Mouse (Mus musculus): ENCODE data around the gene Myo10. TPM values are rescaled to one million over a fixed set of nuclear protein-coding genes. Genes with fewer than 3 reads are reported as not detected.

Myo10 gene
- polyA plus RNA-seq, 1 experiment = 45.4 TPM

DNA sequence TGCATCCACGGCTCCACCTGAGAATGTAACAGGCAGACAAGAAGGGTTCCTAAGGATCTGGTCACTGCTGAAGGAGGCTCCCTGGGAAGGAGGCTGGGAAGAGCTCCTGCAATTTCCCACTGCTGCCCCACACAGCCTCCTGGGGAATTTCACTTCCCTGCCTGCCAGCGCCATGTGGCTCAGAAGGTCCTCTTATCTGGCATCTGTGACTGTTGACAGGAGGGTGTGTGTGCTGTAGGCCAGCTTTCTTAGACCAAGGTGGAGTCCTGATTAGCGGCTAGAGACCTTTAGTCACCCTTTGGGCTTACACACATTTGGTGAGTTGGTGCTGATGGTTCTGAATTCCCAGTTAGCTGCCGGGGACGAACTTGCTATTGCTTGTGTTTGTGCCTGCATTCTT, 28.0 kb downstream of the Myo10 start:
- Histone ChIP-seq H3K27ac (ENCODE audit: insufficient read depth, low read depth, low read length) (no peak overlapping the region), H3K4me1 (ENCODE audit: control insufficient read depth, insufficient read depth, low read length) (peaks cover 26% of the 10 kb centered on the region), H3K4me3 (ENCODE audit: insufficient read depth, low read depth, low read length) (no peak overlapping the region), H3K36me3 (ENCODE audit: control insufficient read depth, insufficient read depth, low read length) (no peaks in the 10 kb centered on the region), H3K27me3 (replicated peaks; ENCODE audit: control insufficient read depth, insufficient read depth, low read length) (no peaks in the 10 kb centered on the region)
- TF ChIP-seq CTCF (conservative IDR thresholded peaks at IDR 0.05; ENCODE audit: insufficient read depth, insufficient read length, low read depth, low read length) = no peak
- no peak for DNase-seq
- 43% methylated on average over 5 of the region's 5 CpGs for WGBS

DNA sequence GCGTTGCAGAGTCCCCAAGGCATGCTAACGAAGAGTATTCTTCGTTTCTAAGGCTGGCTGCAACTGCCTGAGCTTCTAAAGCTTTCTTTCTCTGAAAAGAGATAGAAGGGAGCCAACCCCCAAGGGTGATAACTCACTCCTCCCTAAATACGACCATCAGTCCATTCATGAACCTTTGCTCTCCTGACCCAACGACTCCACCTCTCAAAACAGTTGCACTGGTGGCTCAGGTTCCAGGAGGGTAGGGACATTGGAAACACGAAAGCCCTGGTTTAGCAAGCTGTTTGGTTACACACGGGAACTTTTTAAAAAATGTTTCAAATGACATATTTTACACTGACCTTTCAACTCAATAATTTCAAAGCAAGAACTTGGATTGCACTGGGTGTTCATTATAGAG, 29.5 kb downstream of the Myo10 start:
- 55% methylated on average over 7 of the region's 7 CpGs for WGBS
- Histone ChIP-seq H3K4me1 (ENCODE audit: control insufficient read depth, insufficient read depth, low read length) (peaks cover 26% of the 10 kb centered on the region), H3K27ac (ENCODE audit: insufficient read depth, low read depth, low read length) (no peak overlapping the region), H3K27me3 (replicated peaks; ENCODE audit: control insufficient read depth, insufficient read depth, low read length) (no peaks in the 10 kb centered on the region), H3K4me3 (ENCODE audit: insufficient read depth, low read depth, low read length) (no peak overlapping the region), H3K36me3 (ENCODE audit: control insufficient read depth, insufficient read depth, low read length) (no peaks in the 10 kb centered on the region)
- no peak for TF ChIP-seq CTCF (conservative IDR thresholded peaks at IDR 0.05; ENCODE audit: insufficient read depth, insufficient read length, low read depth, low read length)
- TF ChIP-seq POLR2A (IDR thresholded peaks at IDR 0.05; ENCODE audit: low read depth, low read length) = no peak
- DNase-seq = no peak

DNA sequence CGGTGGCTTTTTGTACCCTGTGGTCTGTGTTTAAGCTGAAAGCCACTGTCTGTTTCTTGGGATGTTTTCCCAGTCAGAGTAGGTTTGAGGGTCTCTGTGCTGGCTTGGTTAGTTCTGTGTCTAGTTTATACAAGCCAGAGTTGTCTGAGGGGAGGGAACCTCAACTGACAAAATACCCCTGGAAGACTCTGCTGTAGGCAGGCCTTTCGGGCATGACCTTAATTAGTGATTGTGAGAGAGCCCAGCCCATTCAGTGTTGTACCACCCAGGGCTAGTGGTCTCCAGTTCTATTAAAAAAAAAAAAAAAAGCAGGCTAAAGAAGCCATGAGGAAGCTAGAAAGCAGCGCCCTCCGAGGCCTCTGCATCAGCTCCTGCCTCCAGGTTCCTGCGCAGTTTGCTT, 30.0 kb downstream of the Myo10 start:
- no peak overlapping the region for H3K27ac ChIP-seq (ENCODE audit: insufficient read depth, low read depth, low read length)
- DNase-seq = no peak
- WGBS = 73% methylated on average over 5 of the region's 5 CpGs
- no peak for TF ChIP-seq POLR2A (IDR thresholded peaks at IDR 0.05; ENCODE audit: low read depth, low read length)
- no peak for TF ChIP-seq CTCF (conservative IDR thresholded peaks at IDR 0.05; ENCODE audit: insufficient read depth, insufficient read length, low read depth, low read length)
- H3K4me3 ChIP-seq (ENCODE audit: insufficient read depth, low read depth, low read length) = no peak overlapping the region
- no peaks in the 10 kb centered on the region for H3K27me3 ChIP-seq (replicated peaks; ENCODE audit: control insufficient read depth, insufficient read depth, low read length)
- H3K4me1 ChIP-seq (ENCODE audit: control insufficient read depth, insufficient read depth, low read length) = peaks cover 26% of the 10 kb centered on the region
- H3K36me3 ChIP-seq (ENCODE audit: control insufficient read depth, insufficient read depth, low read length) = no peaks in the 10 kb centered on the region

DNA sequence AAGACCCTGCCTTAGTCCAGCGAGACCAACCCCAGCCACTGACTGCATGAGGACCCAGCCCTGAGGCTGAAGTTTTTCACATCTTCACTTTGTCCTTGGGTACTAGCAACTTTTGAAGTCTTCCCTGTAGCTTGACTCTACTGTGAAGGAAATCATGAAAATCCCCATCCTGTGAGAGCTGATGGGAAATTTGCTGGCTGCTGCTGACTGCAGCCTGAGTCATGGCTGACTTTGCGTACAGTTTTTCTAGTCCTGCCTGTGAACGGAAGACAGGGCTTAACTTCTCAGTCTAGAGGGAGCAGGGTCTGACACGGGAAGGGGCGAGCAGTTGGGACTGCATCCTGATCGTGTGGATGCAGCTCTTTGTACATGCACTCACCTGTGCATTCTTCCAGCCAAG, 30.6 kb downstream of the Myo10 start:
- Histone ChIP-seq H3K4me1 (ENCODE audit: control insufficient read depth, insufficient read depth, low read length) (peaks cover 26% of the 10 kb centered on the region), H3K27ac (ENCODE audit: insufficient read depth, low read depth, low read length) (no peak overlapping the region), H3K36me3 (ENCODE audit: control insufficient read depth, insufficient read depth, low read length) (no peaks in the 10 kb centered on the region), H3K4me3 (ENCODE audit: insufficient read depth, low read depth, low read length) (no peak overlapping the region), H3K27me3 (replicated peaks; ENCODE audit: control insufficient read depth, insufficient read depth, low read length) (no peaks in the 10 kb centered on the region)
- WGBS = 83% methylated on average over 6 of the region's 6 CpGs
- no peak for DNase-seq
- TF ChIP-seq CTCF (conservative IDR thresholded peaks at IDR 0.05; ENCODE audit: insufficient read depth, insufficient read length, low read depth, low read length) (no peak), POLR2A (IDR thresholded peaks at IDR 0.05; ENCODE audit: low read depth, low read length) (no peak)

DNA sequence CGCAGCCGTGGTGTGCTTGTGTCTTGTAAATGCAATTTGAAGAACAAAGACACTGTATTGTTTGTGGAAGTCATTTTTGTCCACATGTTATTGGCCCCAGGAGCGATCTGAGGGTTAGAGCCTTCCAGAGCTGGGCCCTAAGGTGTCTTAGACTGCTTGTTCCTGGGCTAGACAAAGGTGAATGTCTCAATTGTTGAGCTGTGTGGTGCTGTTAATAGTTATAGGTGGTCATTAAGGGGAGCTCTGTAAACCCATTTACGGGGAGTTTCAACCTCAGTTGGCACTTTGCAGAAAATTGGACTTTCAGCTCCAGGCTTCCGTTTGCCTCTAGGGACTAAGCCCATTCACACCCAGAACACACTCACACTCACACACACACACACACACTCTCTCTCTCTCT, 31.4 kb downstream of the Myo10 start:
- 67% methylated on average over 5 of the region's 5 CpGs for WGBS
- no peak overlapping the region for H3K4me3 ChIP-seq (ENCODE audit: insufficient read depth, low read depth, low read length)
- H3K27ac ChIP-seq (ENCODE audit: insufficient read depth, low read depth, low read length) = no peak overlapping the region
- no peak for DNase-seq
- H3K36me3 ChIP-seq (ENCODE audit: control insufficient read depth, insufficient read depth, low read length) = no peaks in the 10 kb centered on the region
- peaks cover 23% of the 10 kb centered on the region for H3K4me1 ChIP-seq (ENCODE audit: control insufficient read depth, insufficient read depth, low read length)
- no peak for TF ChIP-seq CTCF (conservative IDR thresholded peaks at IDR 0.05; ENCODE audit: insufficient read depth, insufficient read length, low read depth, low read length)
- no peak for TF ChIP-seq POLR2A (IDR thresholded peaks at IDR 0.05; ENCODE audit: low read depth, low read length)
- no peaks in the 10 kb centered on the region for H3K27me3 ChIP-seq (replicated peaks; ENCODE audit: control insufficient read depth, insufficient read depth, low read length)

DNA sequence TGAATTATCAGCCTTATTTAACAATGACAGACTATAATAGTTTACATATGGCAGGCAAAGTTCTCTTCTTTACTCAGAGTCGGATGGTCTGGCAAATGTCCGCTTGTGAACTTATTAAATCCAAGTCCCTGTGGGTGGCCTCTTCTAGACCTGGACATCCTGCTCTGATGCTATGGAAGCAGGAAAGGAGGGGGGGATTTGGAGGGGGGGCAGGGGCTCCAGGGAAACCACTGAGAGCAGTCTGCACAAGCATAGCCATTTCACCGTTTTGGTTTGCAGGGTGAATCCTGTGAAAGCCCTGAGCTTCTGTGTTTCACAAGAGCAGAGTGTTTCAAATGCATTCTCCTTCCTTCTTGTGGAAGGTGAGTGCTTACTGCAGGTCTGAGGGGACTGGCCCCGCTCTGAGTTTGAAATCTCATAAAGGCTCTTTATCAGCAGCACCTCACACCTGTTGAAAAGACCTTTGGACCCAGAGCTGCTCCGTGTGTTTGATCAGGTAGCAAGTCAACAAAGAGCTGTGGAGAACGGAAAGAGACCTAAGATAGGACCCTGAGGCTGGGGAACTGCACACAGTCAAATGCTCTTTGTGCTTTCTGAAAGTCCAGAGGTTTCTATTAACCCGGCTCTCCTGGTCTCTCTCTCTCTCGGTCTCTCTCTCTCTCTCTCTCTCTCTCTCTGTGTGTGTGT, 40.7 kb downstream of the Myo10 start:
- Histone ChIP-seq H3K27ac (ENCODE audit: insufficient read depth, low read depth, low read length) (no peak overlapping the region), H3K27me3 (replicated peaks; ENCODE audit: control insufficient read depth, insufficient read depth, low read length) (no peaks in the 10 kb centered on the region), H3K36me3 (ENCODE audit: control insufficient read depth, insufficient read depth, low read length) (peaks cover 3% of the 10 kb centered on the region; the same call in 1 of the 2 replicates), H3K4me3 (ENCODE audit: insufficient read depth, low read depth, low read length) (no peak overlapping the region), H3K4me1 (ENCODE audit: control insufficient read depth, insufficient read depth, low read length) (peaks cover 3% of the 10 kb centered on the region; the same call in 1 of the 2 replicates)
- no peak for DNase-seq
- WGBS = 36% methylated on average over 8 of the region's 8 CpGs
- TF ChIP-seq CTCF (conservative IDR thresholded peaks at IDR 0.05; ENCODE audit: insufficient read depth, insufficient read length, low read depth, low read length) = no peak
- TF ChIP-seq POLR2A (IDR thresholded peaks at IDR 0.05; ENCODE audit: low read depth, low read length) = no peak

DNA sequence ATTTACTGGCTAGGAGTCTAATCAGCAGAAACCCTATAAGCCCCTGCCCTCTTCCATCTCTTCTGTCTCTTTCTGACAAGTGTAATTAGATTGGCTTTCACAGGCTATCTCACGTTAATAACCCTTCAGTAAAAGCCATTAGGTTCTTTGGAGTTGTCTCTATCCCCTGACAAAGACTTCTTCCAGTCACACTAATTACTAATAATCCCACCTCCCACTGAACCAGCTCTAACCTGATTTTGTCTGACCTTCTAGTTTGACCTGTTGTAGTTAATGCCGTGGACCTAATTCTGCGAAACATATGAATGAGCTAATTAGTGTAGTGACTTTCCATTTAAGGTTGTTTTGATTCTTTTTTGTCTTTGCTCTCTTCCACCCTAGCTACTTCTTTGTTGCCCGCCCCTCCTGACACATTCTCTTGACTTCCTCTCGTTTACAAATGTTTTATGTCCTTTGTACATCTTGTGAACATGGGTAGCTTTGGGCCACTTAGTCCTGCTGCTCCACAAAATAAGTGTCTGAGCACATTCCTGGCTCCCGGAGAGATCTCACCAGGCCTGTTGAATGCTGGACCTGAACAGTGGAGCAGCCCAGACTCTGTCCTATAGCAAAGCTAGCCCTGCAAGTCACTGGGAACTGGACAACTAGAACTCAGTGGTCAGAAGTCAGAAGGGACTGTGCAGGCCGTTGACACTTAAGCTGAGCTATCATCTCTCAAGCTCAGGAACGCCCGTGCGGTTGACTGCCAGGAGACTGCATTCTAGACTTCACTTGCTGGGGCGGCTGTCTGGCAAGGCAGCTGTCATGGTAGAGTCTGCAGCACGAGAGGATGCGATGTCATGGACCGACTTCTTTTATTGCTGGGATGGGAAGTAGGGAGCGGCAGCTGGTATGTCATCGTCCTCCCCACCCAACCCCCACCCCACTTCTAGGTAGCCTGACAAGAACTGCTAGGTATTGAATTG, 47.2 kb downstream of the Myo10 start:
- peaks cover 3% of the 10 kb centered on the region; the same call in 1 of the 2 replicates for H3K36me3 ChIP-seq (ENCODE audit: control insufficient read depth, insufficient read depth, low read length)
- no peak for DNase-seq
- H3K27me3 ChIP-seq (replicated peaks; ENCODE audit: control insufficient read depth, insufficient read depth, low read length) = no peaks in the 10 kb centered on the region
- peaks cover 4% of the 10 kb centered on the region; the same call in 1 of the 2 replicates for H3K4me1 ChIP-seq (ENCODE audit: control insufficient read depth, insufficient read depth, low read length)
- H3K4me3 ChIP-seq (ENCODE audit: insufficient read depth, low read depth, low read length) = no peak overlapping the region
- 0 out of 2 replicates have a peak overlapping the region, but pooled peaks have one; percentile 4 for H3K27ac ChIP-seq (ENCODE audit: insufficient read depth, low read depth, low read length)
- TF ChIP-seq POLR2A (IDR thresholded peaks at IDR 0.05; ENCODE audit: low read depth, low read length) = no peak
- no peak for TF ChIP-seq CTCF (conservative IDR thresholded peaks at IDR 0.05; ENCODE audit: insufficient read depth, insufficient read length, low read depth, low read length)
- WGBS = 46% methylated on average over 16 of the region's 16 CpGs

Measured in kidney, adult 2 months (tissue).